Mouse (Mus musculus) kidney, embryonic 14.5 days (tissue): Measurements from ENCODE around the gene Gm20671. TPM values are rescaled to one million over a fixed set of nuclear protein-coding genes. Genes with fewer than 3 reads are reported as not detected.
"Not testable (repeated sequence)": the region's sequence is repeated elsewhere in the genome, so short reads cannot be mapped to it uniquely, and the experiment has no call there.

ENCODE experiments used
- ATAC-seq: fragments of 200-750 bp; cut with Nextera tagmentation; 2 replicates; pipeline ENCODE4 v1.8.0; 2017; ENCODE audit warnings: moderate number of reproducible peaks, mild to moderate bottlenecking, moderate TSS enrichment, moderate library complexity; ENCODE audit not compliant: low FRiP score, low TSS enrichment
- H3K27ac ChIP-seq: fragments of 300-500 bp; sonication (generic); 2 replicates; pipeline ENCODE4 v1.5.1; 2014; ENCODE audit warnings: low read depth, mild to moderate bottlenecking, low read length, moderate library complexity, mixed read lengths
- H3K27me3 ChIP-seq: fragments of 300-500 bp; sonication (generic); 2 replicates; pipeline ENCODE4 v1.6.1; 2014; ENCODE audit warnings: mild to moderate bottlenecking, low read length; ENCODE audit not compliant: control insufficient read depth, insufficient read depth
- H3K36me3 ChIP-seq: fragments of 300-500 bp; sonication (generic); 2 replicates; pipeline ENCODE4 v1.6.1; 2014; ENCODE audit warnings: low read length, mixed read lengths; ENCODE audit not compliant: control insufficient read depth, insufficient read depth
- H3K4me1 ChIP-seq: fragments of 300-500 bp; sonication (generic); 2 replicates; pipeline ENCODE4 v1.6.1; 2014; ENCODE audit warnings: low read length, mixed read lengths; ENCODE audit not compliant: control insufficient read depth, insufficient read depth
- H3K4me2 ChIP-seq: fragments of 300-500 bp; sonication (generic); replicated peaks from 2 replicates; pipeline ENCODE4 v1.6.1; 2014; ENCODE audit warnings: low read depth, mild to moderate bottlenecking, low read length
- H3K4me3 ChIP-seq: fragments of 300-500 bp; sonication (generic); 2 replicates; pipeline ENCODE4 v1.5.1; 2014; ENCODE audit warnings: mild to moderate bottlenecking, low read length
- H3K9ac ChIP-seq: fragments of 300-500 bp; sonication (generic); 2 replicates; pipeline ENCODE4 v1.6.1; 2014; ENCODE audit warnings: low read depth, mild to moderate bottlenecking, low read length, moderate library complexity
- H3K9me3 ChIP-seq: fragments of 300-500 bp; sonication (generic); 2 replicates; pipeline ENCODE4 v1.6.1; 2016; ENCODE audit warnings: low read length; ENCODE audit not compliant: control insufficient read depth
- WGBS: fragments of 180-500 bp; shearing (Covaris S2); extraction: QIAGEN DNeasy Blood & Tissue Kit; methylation state at CpG from one replicate; pipeline ENCODE4 v1.1.7; 2014; 5-methylcytosine and 5-hydroxymethylcytosine counted together
- polyA plus RNA-seq: library from polyadenylated mRNA; unstranded; fragments of >200 nt; fragmentation: Nextera tagmentation; extraction: Ambion mirVana; gene quantifications from 2 replicates; pipeline ENCODE4 v1.2.1, GENCODE M21; 2014

Gene Gm20671
- polyA plus RNA-seq, 1 experiment from 2014 or later: not detected

- Histone ChIP-seq H3K4me1 (no peaks in the 10 kb centered on the region), H3K36me3 (peaks cover 21% of the 10 kb centered on the region), H3K4me3 (no peak overlapping the region), H3K9me3 (no peaks in the 10 kb centered on the region), H3K27me3 (no peaks in the 10 kb centered on the region), H3K27ac (no peak overlapping the region), H3K9ac (no peak overlapping the region), H3K4me2 (no peak overlapping the region)
- no peak for ATAC-seq
- 65% methylated on average over 4 of the region's 4 CpGs for WGBS
Observed at GRCm38 (mm10) chr5:32767636-32768373, 59.1 kb downstream of the Gm20671 start.

DNA sequence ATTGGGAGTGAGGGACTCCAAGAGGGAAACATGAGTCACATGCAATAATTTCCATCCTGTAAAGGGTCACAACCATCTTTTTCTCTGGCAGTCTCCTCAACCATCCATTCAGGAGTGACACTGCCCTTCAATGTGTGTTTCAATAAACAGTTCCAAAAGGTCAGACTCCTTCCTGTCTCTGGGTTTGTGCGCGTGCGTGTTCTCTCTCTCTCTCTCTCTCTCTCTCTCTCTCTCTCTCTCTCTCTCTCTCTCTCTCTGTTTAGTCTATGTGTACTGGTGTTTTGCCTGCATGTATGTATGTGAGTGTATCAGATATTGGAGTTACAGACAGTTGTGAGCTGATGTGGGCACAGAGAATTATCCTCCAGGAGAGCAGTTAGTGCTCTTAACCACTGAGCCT is 59.9 kb downstream of the Gm20671 start:
- no peaks in the 10 kb centered on the region for H3K27me3 ChIP-seq
- H3K4me2 ChIP-seq: no peak overlapping the region
- no peaks in the 10 kb centered on the region for H3K9me3 ChIP-seq
- no peak for ATAC-seq
- H3K27ac ChIP-seq: no peak overlapping the region
- H3K4me1 ChIP-seq: no peaks in the 10 kb centered on the region
- H3K36me3 ChIP-seq: peaks cover 21% of the 10 kb centered on the region
- no peak overlapping the region for H3K4me3 ChIP-seq
- 68% methylated on average over 3 of the region's 3 CpGs for WGBS
- no peak overlapping the region for H3K9ac ChIP-seq

DNA sequence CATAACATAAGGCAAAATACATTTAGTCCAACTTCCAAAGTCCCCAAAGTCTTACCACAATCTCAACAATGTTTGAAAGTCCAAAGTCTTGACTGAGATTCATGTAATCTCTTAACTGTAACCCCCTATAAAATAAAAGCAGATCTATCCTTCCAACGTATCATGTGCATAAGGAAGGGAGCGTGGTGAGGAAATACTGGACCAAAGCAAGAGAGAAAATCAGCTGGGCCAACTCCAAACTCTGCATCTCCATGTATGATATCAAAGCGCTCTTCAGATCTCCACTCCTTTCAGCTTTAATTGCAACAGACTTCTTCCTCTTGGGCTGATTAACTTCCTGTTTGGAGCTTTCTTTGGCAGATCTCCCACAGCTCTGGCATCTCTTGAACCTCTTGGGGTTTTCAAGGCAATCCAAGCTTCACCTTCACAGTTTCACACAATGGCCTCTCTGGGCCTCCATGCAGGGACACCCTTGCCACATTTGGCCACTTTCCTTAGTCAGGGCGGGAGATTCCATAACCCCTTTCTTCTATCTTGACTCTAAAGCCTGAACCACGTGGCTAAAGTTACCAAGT is 65.3 kb downstream of the Gm20671 start:
- no peaks in the 10 kb centered on the region for H3K27me3 ChIP-seq
- no peaks in the 10 kb centered on the region for H3K9me3 ChIP-seq
- WGBS: 85% methylated on average over 5 of the region's 5 CpGs
- peaks cover 11% of the 10 kb centered on the region for H3K36me3 ChIP-seq
- H3K4me2 ChIP-seq: no peak overlapping the region
- no peak overlapping the region for H3K9ac ChIP-seq
- no peak for ATAC-seq
- H3K27ac ChIP-seq: no peak overlapping the region
- no peaks in the 10 kb centered on the region for H3K4me1 ChIP-seq
- H3K4me3 ChIP-seq: no peak overlapping the region

- Histone ChIP-seq H3K9me3 (no peaks in the 10 kb centered on the region), H3K4me3 (no peak overlapping the region), H3K4me1 (no peaks in the 10 kb centered on the region), H3K36me3 (peaks cover 11% of the 10 kb centered on the region), H3K27ac (no peak overlapping the region), H3K27me3 (no peaks in the 10 kb centered on the region), H3K4me2 (no peak overlapping the region), H3K9ac (no peak overlapping the region)
- WGBS: 86% methylated on average over 3 of the region's 3 CpGs
- ATAC-seq: no peak
Observed at GRCm38 (mm10) chr5:32760787-32761186, 66.1 kb downstream of the Gm20671 start.

DNA sequence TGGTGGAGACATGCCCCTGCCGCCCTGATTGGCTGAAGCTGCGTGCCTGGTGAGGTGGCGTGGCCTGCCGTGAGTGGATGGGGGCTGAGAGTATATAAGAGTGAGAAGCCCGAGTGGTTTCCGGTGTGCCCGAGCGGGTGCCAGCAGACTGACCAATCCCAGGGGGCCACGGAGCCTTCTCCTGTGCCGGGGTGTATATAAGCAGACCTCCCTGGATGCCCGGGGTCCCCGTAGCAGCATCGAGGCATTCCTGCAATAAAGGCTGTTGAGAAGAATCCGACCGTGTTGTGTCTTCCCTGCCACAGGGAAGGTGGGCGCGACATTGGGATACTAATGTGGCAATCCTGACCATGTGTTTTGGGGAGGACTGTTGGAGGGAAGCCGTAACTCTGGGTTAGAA is 66.6 kb downstream of the Gm20671 start:
- ATAC-seq, H3K9ac ChIP-seq, H3K27me3 ChIP-seq, H3K4me1 ChIP-seq, H3K4me2 ChIP-seq, H3K9me3 ChIP-seq, H3K4me3 ChIP-seq, H3K27ac ChIP-seq: not testable (repeated sequence)
- H3K36me3 ChIP-seq: peaks cover 11% of the 10 kb centered on the region
- WGBS: 95% methylated on average over 15 of the region's 18 CpGs

- Histone ChIP-seq H3K36me3 (peaks cover 11% of the 10 kb centered on the region), H3K9me3 (no peaks in the 10 kb centered on the region), H3K9ac (no peak overlapping the region), H3K4me1 (no peaks in the 10 kb centered on the region), H3K27ac (no peak overlapping the region), H3K4me2 (no peak overlapping the region), H3K4me3 (no peak overlapping the region), H3K27me3 (no peaks in the 10 kb centered on the region)
- 80% methylated on average over 2 of the region's 2 CpGs for WGBS
- ATAC-seq: no peak
Observed at GRCm38 (mm10) chr5:32759662-32760061, 67.2 kb downstream of the Gm20671 start.

GRCm38 (mm10) chr5:32756141-32756540 is 70.8 kb downstream of the Gm20671 start:
- no peaks in the 10 kb centered on the region for H3K36me3 ChIP-seq
- H3K4me1 ChIP-seq: no peaks in the 10 kb centered on the region
- no peaks in the 10 kb centered on the region for H3K27me3 ChIP-seq
- no peak for ATAC-seq
- no peak overlapping the region for H3K27ac ChIP-seq
- H3K4me3 ChIP-seq: no peak overlapping the region
- H3K9ac ChIP-seq: no peak overlapping the region
- H3K4me2 ChIP-seq: no peak overlapping the region
- H3K9me3 ChIP-seq: no peaks in the 10 kb centered on the region
- WGBS: 92% methylated on average over 8 of the region's 8 CpGs

DNA sequence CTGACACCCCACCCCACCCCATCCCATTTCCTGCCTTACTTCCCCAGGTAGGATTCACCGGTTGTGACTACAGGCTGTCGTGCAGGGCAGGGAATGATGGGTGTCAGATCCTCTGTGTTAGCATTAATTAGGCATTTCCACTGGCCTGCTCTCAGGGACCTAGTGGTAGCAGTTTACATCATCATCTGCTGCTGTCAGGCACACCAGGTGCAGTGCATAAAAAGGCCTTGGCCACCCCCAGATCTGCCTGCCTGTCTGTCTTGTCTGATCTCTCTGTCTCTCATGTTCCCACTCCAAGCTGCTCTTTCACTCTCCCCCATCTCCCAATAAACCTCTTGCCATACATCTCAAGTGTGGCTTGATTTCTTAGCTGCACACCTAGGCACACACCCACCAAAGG is 75.2 kb downstream of the Gm20671 start:
- WGBS: 47% methylated on average over 2 of the region's 2 CpGs

GRCm38 (mm10) chr5:32748936-32749335 is 78.0 kb downstream of the Gm20671 start:
- no peak overlapping the region for H3K9ac ChIP-seq
- WGBS: 89% methylated on average over 6 of the region's 6 CpGs
- H3K27me3 ChIP-seq: no peaks in the 10 kb centered on the region
- ATAC-seq: no peak
- H3K9me3 ChIP-seq: no peaks in the 10 kb centered on the region
- no peak overlapping the region for H3K4me2 ChIP-seq
- H3K27ac ChIP-seq: no peak overlapping the region
- H3K36me3 ChIP-seq: no peaks in the 10 kb centered on the region
- H3K4me3 ChIP-seq: no peak overlapping the region
- peaks cover 23% of the 10 kb centered on the region for H3K4me1 ChIP-seq

More for the DNA sequence above, 75.2 kb downstream of the Gm20671 start:
- Histone ChIP-seq H3K36me3 (no peaks in the 10 kb centered on the region), H3K4me2 (no peak overlapping the region), H3K27me3 (no peaks in the 10 kb centered on the region), H3K27ac (no peak overlapping the region), H3K4me1 (peaks cover 6% of the 10 kb centered on the region; the same call in 1 of the 2 replicates), H3K9ac (no peak overlapping the region), H3K9me3 (no peaks in the 10 kb centered on the region), H3K4me3 (no peak overlapping the region)
- ATAC-seq: no peak; the same call in 1 of the 2 replicates
